Mouse (Mus musculus): ENCODE data around the gene 3110040N11Rik. TPM values are rescaled to one million over a fixed set of nuclear protein-coding genes. Genes with fewer than 3 reads are reported as not detected.

Gene 3110040N11Rik
- 7.0 TPM for polyA plus RNA-seq (2014; fragmentation: Illumina TruSeq; extraction: RNeasy Lipid Tissue Mini Kit (QIAGEN cat#74804); ENCODE audit: low read depth, low replicate concordance)

DNA sequence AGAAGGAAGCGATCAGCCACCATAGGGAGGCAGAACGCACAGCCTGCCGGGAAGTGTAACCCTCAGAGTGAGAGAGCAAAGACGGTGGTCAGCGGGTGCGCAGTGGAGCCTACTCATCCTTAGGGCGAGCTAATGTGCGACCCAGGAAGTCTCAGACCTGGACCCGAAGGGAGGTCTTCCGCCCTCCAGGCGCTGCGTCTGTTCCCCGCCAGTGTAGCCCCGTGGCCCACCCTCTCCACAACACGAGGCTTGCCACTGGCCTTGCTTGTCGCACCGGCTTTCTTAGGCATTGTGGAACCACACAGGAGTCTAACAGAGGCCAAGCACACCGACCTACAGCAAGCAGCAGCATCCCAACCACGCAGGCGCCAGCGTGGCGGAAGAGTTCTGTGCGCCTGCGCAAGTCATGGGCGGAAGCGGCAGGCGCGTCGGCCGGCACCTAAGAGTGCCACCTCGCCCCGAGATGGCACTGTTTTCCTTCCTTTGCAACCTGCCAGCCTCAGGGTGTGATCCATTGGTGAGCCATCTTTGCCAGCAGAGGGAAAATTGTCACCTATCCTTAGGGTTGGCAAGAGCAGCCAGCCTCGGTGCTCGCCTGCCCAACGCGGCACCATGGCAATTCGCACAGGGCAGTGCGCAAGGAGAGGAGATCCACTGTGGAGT, at the start of gene 3110040N11Rik:
TSS of gene 3110040N11Rik (minus strand) at position 384 of the 663 bp plus-strand sequence.

DNA sequence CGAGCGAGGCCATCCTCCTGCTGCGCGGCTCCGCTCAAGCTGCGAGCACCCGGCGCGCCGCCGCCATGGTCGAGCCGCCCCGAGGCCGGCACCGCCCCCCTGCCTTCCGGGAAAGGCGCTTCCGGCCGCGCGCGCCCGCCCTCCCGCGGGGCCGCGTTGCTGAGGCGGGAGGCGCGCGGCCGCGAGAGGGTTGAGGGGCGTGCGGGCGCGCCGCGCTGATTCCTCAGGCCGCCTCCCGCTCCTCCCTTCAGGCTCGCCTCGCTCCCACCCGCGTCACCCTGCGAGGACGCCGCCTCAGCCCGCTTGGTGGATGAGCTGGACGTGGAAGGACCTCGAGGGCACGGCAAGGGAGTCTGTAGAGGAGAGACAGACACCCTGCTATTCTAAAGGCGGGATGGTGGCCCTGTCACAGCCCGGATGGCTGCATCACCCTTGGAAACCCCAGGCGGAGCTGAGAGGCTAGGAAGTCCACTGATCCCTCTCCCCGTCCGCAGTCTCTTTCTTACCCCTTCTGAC, 40.2 kb upstream of the 3110040N11Rik start, which contains the start of gene Btbd1:
TSS of gene Btbd1 (minus strand) at position 53 of the 516 bp plus-strand sequence.

DNA sequence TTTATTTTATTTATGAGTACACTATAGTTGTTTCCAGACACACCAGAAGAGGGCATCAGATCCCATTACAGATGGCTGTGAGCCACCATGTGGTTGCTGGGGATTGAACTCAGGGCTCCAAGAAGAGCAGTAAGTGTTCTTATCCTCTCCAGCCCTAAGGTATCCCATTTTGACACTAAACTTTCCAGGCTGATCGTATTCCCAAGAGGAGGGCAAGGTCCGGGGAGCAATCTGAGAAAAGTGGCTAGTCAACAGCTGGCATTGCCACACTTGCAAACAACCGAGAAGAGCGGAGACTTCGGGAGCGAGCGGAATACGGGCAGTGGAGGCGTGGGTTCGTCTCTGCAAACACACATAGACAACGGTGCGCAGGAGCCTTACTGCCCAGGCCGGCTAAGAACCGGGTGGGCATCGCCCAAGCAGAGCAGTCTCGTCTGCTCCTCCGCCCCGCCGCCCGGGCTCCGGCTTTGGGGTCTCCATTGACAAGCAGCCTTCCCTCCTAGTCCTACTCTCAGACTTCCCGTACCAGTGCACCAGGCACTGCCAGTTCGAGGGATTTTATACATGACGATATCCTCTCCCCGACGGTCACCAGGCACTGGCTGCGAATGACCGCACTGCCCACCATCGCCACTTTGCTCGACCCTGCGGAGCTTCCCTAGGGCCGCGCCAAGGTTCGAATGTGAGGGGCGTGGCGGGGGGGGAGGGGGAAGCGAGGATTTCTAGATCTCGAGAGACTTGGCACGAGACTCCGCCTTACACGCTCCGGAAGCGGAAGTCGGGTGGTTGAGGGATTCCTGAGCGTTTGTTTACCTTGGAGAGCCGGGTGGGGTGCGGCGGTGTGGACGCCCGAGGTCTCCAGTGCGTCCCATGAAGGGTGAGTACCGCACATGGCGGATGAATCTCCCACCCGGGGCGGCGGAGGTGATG, 26.8 kb downstream of the 3110040N11Rik start, which contains the start of gene Ramac:
TSS of gene Ramac (plus strand) at position 746 of the 930 bp plus-strand sequence.

Other genes starting within 250 kb of the 3110040N11Rik start
- 1.2 TPM for gene Fsd2, start 222.5 kb downstream of the 3110040N11Rik start, polyA plus RNA-seq (2014; fragmentation: Illumina TruSeq; extraction: RNeasy Lipid Tissue Mini Kit (QIAGEN cat#74804); ENCODE audit: low read depth, low replicate concordance)
- gene Whamm, start 218.2 kb downstream of the 3110040N11Rik start, polyA plus RNA-seq (2014; fragmentation: Illumina TruSeq; extraction: RNeasy Lipid Tissue Mini Kit (QIAGEN cat#74804); ENCODE audit: low read depth, low replicate concordance), result 12.7 TPM
- 1.2 TPM for gene Homer2, start 82.0 kb downstream of the 3110040N11Rik start, polyA plus RNA-seq (2014; fragmentation: Illumina TruSeq; extraction: RNeasy Lipid Tissue Mini Kit (QIAGEN cat#74804); ENCODE audit: low read depth, low replicate concordance)
- gene Ramac, start 26.6 kb downstream of the 3110040N11Rik start, polyA plus RNA-seq (2014; fragmentation: Illumina TruSeq; extraction: RNeasy Lipid Tissue Mini Kit (QIAGEN cat#74804); ENCODE audit: low read depth, low replicate concordance), result 235 TPM
- 461 TPM for gene Btbd1, start 40.0 kb upstream of the 3110040N11Rik start, polyA plus RNA-seq (2014; fragmentation: Illumina TruSeq; extraction: RNeasy Lipid Tissue Mini Kit (QIAGEN cat#74804); ENCODE audit: low read depth, low replicate concordance)
- gene Gm10160, start 66.3 kb upstream of the 3110040N11Rik start, polyA plus RNA-seq (2014; fragmentation: Illumina TruSeq; extraction: RNeasy Lipid Tissue Mini Kit (QIAGEN cat#74804); ENCODE audit: low read depth, low replicate concordance), result not detected
- gene Tm6sf1, start 69.5 kb upstream of the 3110040N11Rik start, polyA plus RNA-seq (2014; fragmentation: Illumina TruSeq; extraction: RNeasy Lipid Tissue Mini Kit (QIAGEN cat#74804); ENCODE audit: low read depth, low replicate concordance), result 19.6 TPM
- 32.5 TPM for gene Hdgfl3, start 145.0 kb upstream of the 3110040N11Rik start, polyA plus RNA-seq (2014; fragmentation: Illumina TruSeq; extraction: RNeasy Lipid Tissue Mini Kit (QIAGEN cat#74804); ENCODE audit: low read depth, low replicate concordance)
- 0.23 TPM for gene Bnc1, start 202.8 kb upstream of the 3110040N11Rik start, polyA plus RNA-seq (2014; fragmentation: Illumina TruSeq; extraction: RNeasy Lipid Tissue Mini Kit (QIAGEN cat#74804); ENCODE audit: low read depth, low replicate concordance)